Mouse (Mus musculus) ES-E14 (cell line): ENCODE data around the gene Ttll3.

Experiments
- MAFK ChIP-seq: IDR thresholded peaks from 2 replicates; pipeline ENCODE4 v1.6.1; 2014; ENCODE audit warnings: mild to moderate bottlenecking, low read depth, low read length, inconsistent platforms; ENCODE audit not compliant: insufficient read depth
- ZC3H11A ChIP-seq: IDR thresholded peaks from 2 replicates; pipeline ENCODE4 v1.6.1; 2012; ENCODE audit warnings: low read depth, mild to moderate bottlenecking, inconsistent platforms, low read length, borderline replicate concordance
- ZNF384 ChIP-seq: IDR thresholded peaks from 2 replicates; pipeline ENCODE4 v1.6.1; 2012; ENCODE audit warnings: low read depth, low read length, inconsistent platforms

- TF ChIP-seq ZNF384 (no peak), ZC3H11A (no peak), MAFK (no peak)
Measured at GRCm38 (mm10) chr6:113428006-113428405, 38.9 kb downstream of the Ttll3 start.
